ENCODE assay signal across 21 mouse cellular contexts in the genomic region with DNA sequence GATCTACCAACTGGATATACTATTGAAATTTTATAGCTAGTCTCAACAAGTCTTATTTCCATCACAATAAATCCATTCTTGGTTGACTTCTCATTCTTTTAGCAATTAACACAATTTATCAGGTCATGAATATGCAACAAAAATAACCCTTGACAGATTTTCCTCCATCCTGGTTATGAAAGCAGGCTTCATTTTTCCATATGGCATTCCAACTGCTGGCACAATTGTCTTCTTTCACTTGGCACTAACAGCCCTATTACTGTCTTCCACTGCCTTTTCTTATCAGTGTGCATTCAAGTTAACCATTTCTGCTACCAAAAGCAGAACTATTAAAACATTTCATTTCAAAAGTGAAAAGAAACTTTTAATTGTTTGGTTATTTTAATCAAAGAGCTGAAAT.
DNase-seq lines count a peak whose midpoint lies in the region; ATAC-seq and TF ChIP-seq lines count a peak whose summit lies in the region.
"Had no signal": no experiment of that assay in that cellular context is flagged by ENCODE, and none has a peak within 500 bp of the region (broad histone marks: within the 10 kb centered on the region; RNA-seq: fewer than 3 reads in every experiment).

No protein-coding gene starts in this region.

- no peak overlapping the region for H3K27ac ChIP-seq in hindbrain, postnatal 0 days
- H3K27ac ChIP-seq in hindbrain, embryonic 12.5 days: no peak overlapping the region
- H3K27ac ChIP-seq: midbrain, embryonic 15.5 days; neural tube, embryonic 15.5 days had no signal

- H3K4me2 ChIP-seq in hindbrain, postnatal 0 days (ENCODE audit: low read depth, low read length): no peak overlapping the region
- H3K4me2 ChIP-seq in hindbrain, embryonic 12.5 days (replicated peaks): no peak overlapping the region
- H3K4me2 ChIP-seq: midbrain, embryonic 15.5 days; neural tube, embryonic 15.5 days had no signal

- H3K9ac ChIP-seq in hindbrain, postnatal 0 days (replicated peaks; ENCODE audit: low read length): no peak overlapping the region
- no peak overlapping the region for H3K9ac ChIP-seq in hindbrain, embryonic 12.5 days
- H3K9ac ChIP-seq: liver, postnatal 0 days; midbrain, embryonic 15.5 days; neural tube, embryonic 15.5 days had no signal

- ATAC-seq in cerebellum, adult (ENCODE audit: insufficient number of reproducible peaks, low FRiP score, low TSS enrichment): peak; percentile 70; the same call in 1 of the 2 replicates
- ATAC-seq in hindbrain, postnatal 0 days: no peak
- ATAC-seq in hindbrain, embryonic 12.5 days (ENCODE audit: low FRiP score): no peak
- ATAC-seq: liver, postnatal 0 days; midbrain, embryonic 15.5 days; Patski had no signal

- H3K4me1 ChIP-seq in hindbrain, postnatal 0 days (ENCODE audit: insufficient read depth, low read length): no peaks in the 10 kb centered on the region
- no peaks in the 10 kb centered on the region for H3K4me1 ChIP-seq in hindbrain, embryonic 12.5 days
- H3K4me1 ChIP-seq in lung, adult 2 months (ENCODE audit: control insufficient read depth, insufficient read depth, low read length): no peaks in the 10 kb centered on the region
- H3K4me1 ChIP-seq: midbrain, embryonic 15.5 days; neural tube, embryonic 15.5 days had no signal

- H3K36me3 ChIP-seq in hindbrain, postnatal 0 days (ENCODE audit: insufficient read depth, low read length): no peaks in the 10 kb centered on the region
- no peaks in the 10 kb centered on the region for H3K36me3 ChIP-seq in hindbrain, embryonic 12.5 days
- H3K36me3 ChIP-seq: midbrain, embryonic 15.5 days; neural tube, embryonic 15.5 days had no signal

- no peak overlapping the region for H3K4me3 ChIP-seq in hindbrain, postnatal 0 days (ENCODE audit: low read length)
- H3K4me3 ChIP-seq in hindbrain, embryonic 12.5 days: no peak overlapping the region
- H3K4me3 ChIP-seq in lung, adult 2 months (replicated peaks; ENCODE audit: extremely low read depth, low read depth, low read length): no peak overlapping the region
- H3K4me3 ChIP-seq: midbrain, embryonic 15.5 days; neural tube, embryonic 15.5 days had no signal

- TF ChIP-seq POLR2A in lung, adult 2 months (IDR thresholded peaks at IDR 0.05; ENCODE audit: borderline replicate concordance, extremely low read depth, low read depth, low read length): no peak

- H3K9me3 ChIP-seq in hindbrain, postnatal 0 days (ENCODE audit: low read length): no peaks in the 10 kb centered on the region
- H3K9me3 ChIP-seq in hindbrain, embryonic 12.5 days (replicated peaks): no peaks in the 10 kb centered on the region
- H3K9me3 ChIP-seq: midbrain, embryonic 15.5 days; neural tube, embryonic 15.5 days had no signal

- H3K27me3 ChIP-seq in hindbrain, postnatal 0 days (ENCODE audit: insufficient read depth, low read length): no peaks in the 10 kb centered on the region
- H3K27me3 ChIP-seq in hindbrain, embryonic 12.5 days: no peaks in the 10 kb centered on the region
- H3K27me3 ChIP-seq: midbrain, embryonic 15.5 days; neural tube, embryonic 15.5 days; Patski had no signal

- DNase-seq in cerebellum, adult 18-20 months: no peak
- peak; percentile 35 for DNase-seq in hindbrain, postnatal 0 days (ENCODE audit: low spot score)
- peak; percentile 13 to 46 for DNase-seq in cerebellum, postnatal 25 days
- DNase-seq in layer of hippocampus, adult 9-11 months: peak; percentile 45
- DNase-seq in lung, adult 2 months: no peak
- DNase-seq in adipocyte (ENCODE audit: low spot score): no peak
- DNase-seq: adrenal gland, postnatal 10 days; gastrocnemius, postnatal 14 days; heart, adult 18-20 months; heart, postnatal 4 days; kidney, adult 2 months; kidney, postnatal 10 days; liver; liver, postnatal 0 days; lung, postnatal 14 days; thymus, adult 2 months had no signal

- TF ChIP-seq CTCF in hindbrain, postnatal 0 days (IDR thresholded peaks at IDR 0.05; ENCODE audit: low read depth): no peak
- TF ChIP-seq CTCF in lung, adult 2 months (IDR thresholded peaks at IDR 0.05; ENCODE audit: insufficient read depth, low read length): no peak

Comparison
In these comparisons a context has a peak if more than half of its experiments do, and no peak if none do; other contexts are left out.
1. DNase-seq: peak in hindbrain, postnatal 0 days (single experiment), cerebellum, postnatal 25 days (2 of 2) and layer of hippocampus, adult 9-11 months (single experiment); none in cerebellum, adult 18-20 months (0 of 2), lung, adult 2 months (single experiment) and adipocyte (single experiment).